Mouse (Mus musculus): ENCODE data around the gene Scg3.

- TF ChIP-seq CTCF (IDR thresholded peaks at IDR 0.05; ENCODE audit: extremely low read depth, insufficient read depth, insufficient read length, insufficient replicate concordance) (no peak), POLR2A (IDR thresholded peaks at IDR 0.05; ENCODE audit: low read depth, low read length) (no peak)
Observed at GRCm38 (mm10) chr9:75610571-75611493, 73.0 kb downstream of the Scg3 start, which contains the start of gene Tmod2.
